Comparison of ENCODE assay signal across 20 mouse cellular contexts in the genomic region with DNA sequence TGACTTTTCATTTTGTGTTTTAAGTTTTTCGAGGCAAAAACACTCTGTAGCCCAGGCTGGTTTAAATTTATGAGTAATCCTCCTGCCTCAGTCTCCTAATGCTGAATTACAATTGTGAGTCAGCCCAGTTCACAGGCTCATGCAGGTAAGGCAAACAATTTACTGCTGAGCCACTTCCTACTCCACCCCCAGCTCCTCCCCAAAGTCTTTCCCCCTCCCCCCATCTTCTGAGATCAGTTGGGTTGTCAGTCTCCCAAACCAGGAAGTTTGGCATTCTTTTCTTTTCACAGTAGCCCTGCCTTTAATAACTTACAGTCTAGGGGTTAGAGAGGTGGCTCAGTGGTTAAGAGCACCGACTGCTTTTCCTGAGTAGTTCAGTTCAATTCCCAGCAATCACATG. TPM values are rescaled to one million over a fixed set of nuclear protein-coding genes. Genes with fewer than 3 reads are reported as not detected.
A peak's percentile ranks its signal among the peaks of the same experiment; 100 is the strongest.
DNase-seq lines count a peak whose midpoint lies in the region; ATAC-seq lines count a peak whose summit lies in the region.
"Had no signal": no experiment of that assay in that cellular context is flagged by ENCODE, and none has a peak within 500 bp of the region (broad histone marks: within the 10 kb centered on the region; RNA-seq: fewer than 3 reads in every experiment).

No protein-coding gene starts in this region.

- peak; percentile 52 for ATAC-seq in activated CD4-positive, CD25-positive, alpha-beta regulatory T cell, adult 4 months
- ATAC-seq in megakaryocyte, adult 5-6 weeks (ENCODE audit: poor library complexity, severe bottlenecking) = peak; percentile 54

- peak; percentile 69 for DNase-seq in 416B (ENCODE audit: low read depth)
- peak; percentile 49 for DNase-seq in CD4-positive, CD25-positive, alpha-beta regulatory T cell, adult 2 months (ENCODE audit: low read depth, low spot score)
- DNase-seq in retina, embryonic 14.5 days (ENCODE audit: low spot score) = no peak
- no peak for DNase-seq in adrenal gland, adult 18-20 months (ENCODE audit: low spot score in 2 of 2)
- DNase-seq in adrenal gland, postnatal 36 days = no peak
- DNase-seq in adrenal gland, postnatal 14 days = no peak
- DNase-seq: thymus, postnatal 25 days had no signal

RNA-seq across cellular contexts. Expression of a gene that starts 0.7 kb away (rescaled TPM):
- 1 to 10 TPM in 1 of 2 experiments, not detected in 1; 1.8 TPM for polyA plus RNA-seq in activated CD4-positive, CD25-positive, alpha-beta regulatory T cell, adult 4 months (2017; shearing (Covaris generic))
- 0.31 and 0.50 TPM in 2 replicates for total RNA-seq in megakaryocyte, adult 5-6 weeks (2015)
- total RNA-seq in megakaryocyte, adult 5-6 weeks (2017) = 0.70 and 1.9 TPM in 2 replicates
- under 1 TPM; 0.29 to 0.46 TPM for total RNA-seq in adrenal gland, adult 18-20 months (2021)
- under 1 TPM; 0.26 to 0.36 TPM for total RNA-seq in adrenal gland, postnatal 36 days (2021)
- total RNA-seq in adrenal gland, postnatal 14 days (2021) = 0.30 and 0.74 TPM in 2 replicates

RNA-seq across cellular contexts. Expression of a gene that starts 22.1 kb away (rescaled TPM):
- not detected for polyA plus RNA-seq in activated CD4-positive, CD25-positive, alpha-beta regulatory T cell, adult 4 months (2017; shearing (Covaris generic))
- not detected in 2 replicates for total RNA-seq in megakaryocyte, adult 5-6 weeks (2015)
- total RNA-seq in megakaryocyte, adult 5-6 weeks (2017) = not detected in 2 replicates
- total RNA-seq in adrenal gland, adult 18-20 months (2021) = not detected
- total RNA-seq in adrenal gland, postnatal 36 days (2021) = not detected
- total RNA-seq in adrenal gland, postnatal 14 days (2021) = not detected in 2 replicates
- total RNA-seq: gastrocnemius, adult 8-10 months; heart, postnatal 25 days; layer of hippocampus, adult 18-20 months; left cerebral cortex, adult 8-10 months; monocyte, adult 5-6 weeks had no signal
- polyA plus RNA-seq: embryonic facial prominence, embryonic 15.5 days; forebrain, embryonic 16.5 days; heart, embryonic 10.5 days; intestine, embryonic 14.5 days; limb, embryonic 14.5 days; lung, embryonic 14.5 days had no signal

RNA-seq across cellular contexts. Expression of a gene that starts 26.4 kb away (rescaled TPM):
- 10 to 100 TPM; 48.2 to 67.3 TPM for polyA plus RNA-seq in activated CD4-positive, CD25-positive, alpha-beta regulatory T cell, adult 4 months (2017; shearing (Covaris generic))
- total RNA-seq in megakaryocyte, adult 5-6 weeks (2015) = 21.2 and 22.8 TPM in 2 replicates
- total RNA-seq in megakaryocyte, adult 5-6 weeks (2017) = 26.9 and 31.2 TPM in 2 replicates
- 1 to 10 TPM; 4.4 to 6.1 TPM for total RNA-seq in adrenal gland, adult 18-20 months (2021)
- total RNA-seq in adrenal gland, postnatal 36 days (2021) = 10 to 100 TPM in 1 of 2 experiments, 1 to 10 TPM in 1; 7.3 to 10.5 TPM
- 5.9 and 7.7 TPM in 2 replicates for total RNA-seq in adrenal gland, postnatal 14 days (2021)

RNA-seq across cellular contexts. Expression of a gene that starts 34.7 kb away (rescaled TPM):
- polyA plus RNA-seq in activated CD4-positive, CD25-positive, alpha-beta regulatory T cell, adult 4 months (2017; shearing (Covaris generic)) = under 1 TPM; 0.28 to 0.47 TPM
- 0.16 and 0.38 TPM in 2 replicates for total RNA-seq in megakaryocyte, adult 5-6 weeks (2015)
- 0.04 TPM in 1 of 2 replicates, not detected in the other for total RNA-seq in megakaryocyte, adult 5-6 weeks (2017)
- not detected for total RNA-seq in adrenal gland, adult 18-20 months (2021)
- not detected for total RNA-seq in adrenal gland, postnatal 36 days (2021)
- not detected in 2 replicates for total RNA-seq in adrenal gland, postnatal 14 days (2021)
- total RNA-seq: gastrocnemius, adult 8-10 months; heart, postnatal 25 days; monocyte, adult 5-6 weeks had no signal

RNA-seq across cellular contexts. Expression of a gene that starts 53.2 kb away (rescaled TPM):
- polyA plus RNA-seq in activated CD4-positive, CD25-positive, alpha-beta regulatory T cell, adult 4 months (2017; shearing (Covaris generic)) = not detected
- total RNA-seq in megakaryocyte, adult 5-6 weeks (2015) = not detected in 2 replicates
- total RNA-seq in megakaryocyte, adult 5-6 weeks (2017) = not detected in 2 replicates
- not detected for total RNA-seq in adrenal gland, adult 18-20 months (2021)
- not detected for total RNA-seq in adrenal gland, postnatal 36 days (2021)
- not detected in 2 replicates for total RNA-seq in adrenal gland, postnatal 14 days (2021)
- total RNA-seq: gastrocnemius, adult 8-10 months; heart, postnatal 25 days; layer of hippocampus, adult 18-20 months; left cerebral cortex, adult 8-10 months; monocyte, adult 5-6 weeks had no signal
- polyA plus RNA-seq: forebrain, embryonic 16.5 days; heart, embryonic 10.5 days; intestine, embryonic 14.5 days; limb, embryonic 14.5 days; lung, embryonic 14.5 days had no signal

Comparison
In these comparisons a context has a peak if more than half of its experiments do, and no peak if none do; other contexts are left out.
1. DNase-seq: peak in 416B (single experiment) and CD4-positive, CD25-positive, alpha-beta regulatory T cell, adult 2 months (single experiment); none in retina, embryonic 14.5 days (single experiment), adrenal gland, adult 18-20 months (0 of 2), adrenal gland, postnatal 36 days (0 of 2) and adrenal gland, postnatal 14 days (single experiment).